ENCODE assay signal across 9 mouse cellular contexts in genomic region chr5:125052603-125053488, GRCm38 (mm10). TPM values are rescaled to one million over a fixed set of nuclear protein-coding genes. Genes with fewer than 3 reads are reported as not detected.
DNase-seq lines count a peak whose midpoint lies in the region; ATAC-seq lines count a peak whose summit lies in the region.
"Had no signal": no experiment of that assay in that cellular context is flagged by ENCODE, and none has a peak within 500 bp of the region (broad histone marks: within the 10 kb centered on the region; RNA-seq: fewer than 3 reads in every experiment).

No protein-coding gene starts in this region.

- no peak overlapping the region for H3K4me3 ChIP-seq in kidney, embryonic 16.5 days (ENCODE audit: low read length)
- H3K4me3 ChIP-seq in forebrain, embryonic 15.5 days: no peak overlapping the region
- no peak overlapping the region for H3K4me3 ChIP-seq in liver, embryonic 15.5 days (replicated peaks)

- peak; percentile 93 for DNase-seq in kidney, adult 11 months
- DNase-seq in adrenal gland, postnatal 36 days: peak; percentile 90 to 91
- peak; percentile 73 to 82 for DNase-seq in heart, postnatal 36 days
- peak; percentile 97 for DNase-seq in skeletal muscle tissue, adult 2 months (ENCODE audit: low read depth, low spot score)
- no peak for DNase-seq in thymus, postnatal 14 days

- intact Hi-C loops in heart, postnatal 36 days (cut with DNase I): no loop called here

- H3K4me1 ChIP-seq in kidney, embryonic 16.5 days (ENCODE audit: insufficient read depth, low read length): peaks cover 45% of the 10 kb centered on the region
- peaks cover 32% of the 10 kb centered on the region for H3K4me1 ChIP-seq in forebrain, embryonic 15.5 days
- peaks cover 99% of the 10 kb centered on the region for H3K4me1 ChIP-seq in liver, embryonic 15.5 days (replicated peaks)

- H3K27me3 ChIP-seq in kidney, embryonic 16.5 days (ENCODE audit: insufficient read depth, low read length): no peaks in the 10 kb centered on the region
- H3K27me3 ChIP-seq in forebrain, embryonic 15.5 days: no peaks in the 10 kb centered on the region
- peaks cover 14% of the 10 kb centered on the region for H3K27me3 ChIP-seq in liver, embryonic 15.5 days

- ATAC-seq in kidney, embryonic 16.5 days (ENCODE audit: low FRiP score, low TSS enrichment): no peak
- ATAC-seq in forebrain, embryonic 15.5 days (replicated peaks): peak; percentile 44
- peak; percentile 41 for ATAC-seq in liver, embryonic 15.5 days (ENCODE audit: insufficient read depth)

- H3K27ac ChIP-seq in kidney, embryonic 16.5 days (ENCODE audit: low read length): no peak overlapping the region; the same call in 1 of the 2 replicates
- peak overlapping the region; percentile 66 for H3K27ac ChIP-seq in forebrain, embryonic 15.5 days (replicated peaks)
- H3K27ac ChIP-seq in liver, embryonic 15.5 days (replicated peaks): peak overlapping the region; percentile 73

- H3K4me2 ChIP-seq in kidney, embryonic 16.5 days (replicated peaks; ENCODE audit: low read depth, low read length): no peak overlapping the region
- H3K4me2 ChIP-seq in forebrain, embryonic 15.5 days (replicated peaks): no peak overlapping the region
- peak overlapping the region; percentile 56 for H3K4me2 ChIP-seq in liver, embryonic 15.5 days

- H3K9me3 ChIP-seq in kidney, embryonic 16.5 days (ENCODE audit: low read length): no peaks in the 10 kb centered on the region
- no peaks in the 10 kb centered on the region for H3K9me3 ChIP-seq in forebrain, embryonic 15.5 days
- H3K9me3 ChIP-seq in liver, embryonic 15.5 days (replicated peaks): no peaks in the 10 kb centered on the region

- 61% methylated on average over 23 of the region's 23 CpGs for WGBS in kidney, embryonic 16.5 days
- 69% methylated on average over 23 of the region's 23 CpGs for WGBS in forebrain, embryonic 15.5 days
- 60% methylated on average over 23 of the region's 23 CpGs for WGBS in liver, embryonic 15.5 days (ENCODE audit: insufficient replicate concordance)

- H3K36me3 ChIP-seq in kidney, embryonic 16.5 days (ENCODE audit: insufficient read depth, low read length): peaks cover 35% of the 10 kb centered on the region
- peaks cover 24% of the 10 kb centered on the region for H3K36me3 ChIP-seq in forebrain, embryonic 15.5 days
- H3K36me3 ChIP-seq in liver, embryonic 15.5 days (replicated peaks): peaks cover 26% of the 10 kb centered on the region

- no peak overlapping the region for H3K9ac ChIP-seq in kidney, embryonic 16.5 days (replicated peaks; ENCODE audit: low read length)
- H3K9ac ChIP-seq in forebrain, embryonic 15.5 days (replicated peaks): no peak overlapping the region
- peak overlapping the region; percentile 5; the same call in 1 of the 2 replicates for H3K9ac ChIP-seq in liver, embryonic 15.5 days

RNA-seq across cellular contexts. Expression of gene Rflna, which starts 49.8 kb away (rescaled TPM):
- 4.5 and 6.8 TPM in 2 replicates for polyA plus RNA-seq in kidney, embryonic 16.5 days (2015; fragmentation: Nextera tagmentation; extraction: Ambion mirVana)
- total RNA-seq in adrenal gland, postnatal 36 days (2021): 1 to 10 TPM; 3.2 to 7.7 TPM
- polyA plus RNA-seq in forebrain, embryonic 15.5 days (2015; fragmentation: Nextera tagmentation; extraction: Ambion mirVana): 2.5 and 2.8 TPM in 2 replicates
- under 1 TPM in 1 of 2 experiments, not detected in 1; 0.47 TPM for total RNA-seq in heart, postnatal 36 days (2021)
- polyA plus RNA-seq in liver, embryonic 15.5 days (2015; fragmentation: Nextera tagmentation; extraction: Ambion mirVana): 0.20 and 0.22 TPM in 2 replicates
- total RNA-seq: MEL had no signal
